Comparison of ENCODE assay signal across 8 mouse cellular contexts in the genomic region with DNA sequence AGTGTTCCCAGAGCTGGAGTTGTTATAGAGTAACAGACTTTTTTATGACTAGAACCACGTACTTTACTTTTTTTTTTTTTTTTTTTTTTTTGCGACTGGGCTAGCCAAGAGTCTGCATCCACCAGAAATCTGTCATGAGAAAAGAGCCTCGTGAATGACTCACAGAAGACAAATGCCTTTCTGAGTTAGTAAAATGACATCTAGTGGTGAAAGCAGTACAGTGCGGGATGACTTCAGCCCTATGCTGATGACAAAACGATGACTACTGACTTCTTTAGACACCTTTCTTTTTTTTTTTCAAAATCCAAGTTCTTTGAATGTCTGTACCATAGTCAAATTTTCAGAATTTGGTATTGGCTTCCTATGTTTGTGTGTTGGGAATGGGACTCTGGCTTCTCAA. TPM values are rescaled to one million over a fixed set of nuclear protein-coding genes. Genes with fewer than 3 reads are reported as not detected.
DNase-seq lines count a peak whose midpoint lies in the region; ATAC-seq lines count a peak whose summit lies in the region.

No protein-coding gene starts in this region.

- no peaks in the 10 kb centered on the region for H3K36me3 ChIP-seq in embryonic facial prominence, embryonic 11.5 days (replicated peaks; ENCODE audit: control insufficient read depth, insufficient read depth, low read depth, low read length)
- H3K36me3 ChIP-seq in heart, embryonic 13.5 days = peaks cover 25% of the 10 kb centered on the region
- H3K36me3 ChIP-seq in liver, embryonic 13.5 days = no peaks in the 10 kb centered on the region

- peak overlapping the region; percentile 64 for H3K4me2 ChIP-seq in embryonic facial prominence, embryonic 11.5 days (ENCODE audit: low read depth, low read length)
- H3K4me2 ChIP-seq in heart, embryonic 13.5 days = peak overlapping the region; percentile 77
- peak overlapping the region; percentile 88 for H3K4me2 ChIP-seq in liver, embryonic 13.5 days

- peak overlapping the region; percentile 49 for H3K4me3 ChIP-seq in embryonic facial prominence, embryonic 11.5 days (ENCODE audit: low read depth, low read length)
- H3K4me3 ChIP-seq in heart, embryonic 13.5 days = peak overlapping the region; percentile 86
- H3K4me3 ChIP-seq in liver, embryonic 13.5 days (replicated peaks) = peak overlapping the region; percentile 78

- H3K4me1 ChIP-seq in embryonic facial prominence, embryonic 11.5 days (ENCODE audit: control insufficient read depth, insufficient read depth, low read length) = no peaks in the 10 kb centered on the region
- H3K4me1 ChIP-seq in heart, embryonic 13.5 days = peaks cover 21% of the 10 kb centered on the region
- H3K4me1 ChIP-seq in liver, embryonic 13.5 days (replicated peaks) = peaks cover 19% of the 10 kb centered on the region

- peak overlapping the region; percentile 47 for H3K27ac ChIP-seq in embryonic facial prominence, embryonic 11.5 days (replicated peaks; ENCODE audit: low read depth, low read length)
- H3K27ac ChIP-seq in heart, embryonic 13.5 days (replicated peaks) = peak overlapping the region; percentile 90
- peak overlapping the region; percentile 90 for H3K27ac ChIP-seq in liver, embryonic 13.5 days

- no peaks in the 10 kb centered on the region for H3K9me3 ChIP-seq in embryonic facial prominence, embryonic 11.5 days (replicated peaks; ENCODE audit: control insufficient read depth, low read length)
- no peaks in the 10 kb centered on the region for H3K9me3 ChIP-seq in heart, embryonic 13.5 days
- H3K9me3 ChIP-seq in liver, embryonic 13.5 days (replicated peaks) = no peaks in the 10 kb centered on the region

- peak; percentile 60 for DNase-seq in adrenal gland, adult 8-10 months
- peak; percentile 76 for DNase-seq in embryonic facial prominence, embryonic 11.5 days (ENCODE audit: low spot score)
- peak; percentile 69 for DNase-seq in kidney, postnatal 14 days
- DNase-seq in liver, embryonic 13.5 days = peak; percentile 14
- DNase-seq in natural killer cell, adult 2 months (ENCODE audit: low spot score in 2 of 2) = peak; percentile 59 to 66
- no peak for DNase-seq in urinary bladder, postnatal 10 days (ENCODE audit: low spot score)

- ATAC-seq in CD4-positive, CD25-positive, alpha-beta regulatory T cell, adult 4 months = peak; percentile 94
- peak; percentile 78 for ATAC-seq in embryonic facial prominence, embryonic 11.5 days (replicated peaks; ENCODE audit: insufficient number of reproducible peaks, low FRiP score, low TSS enrichment, low read depth)
- 0 out of 2 replicates have a peak, but pooled peaks have one; percentile 32 for ATAC-seq in heart, embryonic 13.5 days (ENCODE audit: extremely low read depth, insufficient number of reproducible peaks, low FRiP score, low TSS enrichment)
- ATAC-seq in liver, embryonic 13.5 days (ENCODE audit: low read depth) = peak; percentile 67

- H3K9ac ChIP-seq in embryonic facial prominence, embryonic 11.5 days (replicated peaks; ENCODE audit: low read length) = peak overlapping the region; percentile 59
- H3K9ac ChIP-seq in heart, embryonic 13.5 days = peak overlapping the region; percentile 89
- H3K9ac ChIP-seq in liver, embryonic 13.5 days = peak overlapping the region; percentile 81

- H3K27me3 ChIP-seq in embryonic facial prominence, embryonic 11.5 days (ENCODE audit: control insufficient read depth, insufficient read depth, low read length) = no peaks in the 10 kb centered on the region
- no peaks in the 10 kb centered on the region for H3K27me3 ChIP-seq in heart, embryonic 13.5 days (replicated peaks)
- no peaks in the 10 kb centered on the region for H3K27me3 ChIP-seq in liver, embryonic 13.5 days

- 7% methylated on average over 5 of the region's 5 CpGs for WGBS in embryonic facial prominence, embryonic 11.5 days
- WGBS in heart, embryonic 13.5 days = 9% methylated on average over 5 of the region's 5 CpGs
- 2% methylated on average over 5 of the region's 5 CpGs for WGBS in liver, embryonic 13.5 days (ENCODE audit: insufficient replicate concordance)

RNA-seq across cellular contexts. Expression of gene Zfp948, which starts 0.6 kb away (rescaled TPM):
- 10 to 100 TPM; 13.0 to 14.0 TPM for polyA plus RNA-seq in CD4-positive, CD25-positive, alpha-beta regulatory T cell, adult 4 months (2017; shearing (Covaris generic))
- 10 to 100 TPM in 1 of 4 experiments, 1 to 10 TPM in 3; 6.8 to 12.5 (median 9.1) TPM for total RNA-seq in adrenal gland, adult 8-10 months (2022)
- polyA plus RNA-seq in embryonic facial prominence, embryonic 11.5 days (2014; fragmentation: Nextera tagmentation; extraction: Ambion mirVana) = 17.4 and 22.1 TPM in 2 replicates
- polyA plus RNA-seq in heart, embryonic 13.5 days (2015; fragmentation: Nextera tagmentation; extraction: Ambion mirVana) = 11.9 and 13.0 TPM in 2 replicates
- polyA plus RNA-seq in liver, embryonic 13.5 days (2015; fragmentation: Nextera tagmentation; extraction: Ambion mirVana) = 5.8 and 7.1 TPM in 2 replicates

RNA-seq across cellular contexts. Expression of gene Zfp52, which starts 30.9 kb away (rescaled TPM):
- 10 to 100 TPM; 20.8 to 21.6 TPM for polyA plus RNA-seq in CD4-positive, CD25-positive, alpha-beta regulatory T cell, adult 4 months (2017; shearing (Covaris generic))
- 10 to 100 TPM; 29.8 to 42.1 (median 33.2) TPM for total RNA-seq in adrenal gland, adult 8-10 months (2022)
- 1.8 and 3.2 TPM in 2 replicates for polyA plus RNA-seq in embryonic facial prominence, embryonic 11.5 days (2014; fragmentation: Nextera tagmentation; extraction: Ambion mirVana)
- polyA plus RNA-seq in heart, embryonic 13.5 days (2015; fragmentation: Nextera tagmentation; extraction: Ambion mirVana) = 2.7 and 3.3 TPM in 2 replicates
- polyA plus RNA-seq in liver, embryonic 13.5 days (2015; fragmentation: Nextera tagmentation; extraction: Ambion mirVana) = 0.92 and 1.5 TPM in 2 replicates

Comparison
In these comparisons a context has a peak if more than half of its experiments do, and no peak if none do; other contexts are left out.
1. ATAC-seq: peak in every context shown above with its lines; median percentile 94 in CD4-positive, CD25-positive, alpha-beta regulatory T cell, adult 4 months; 78 in embryonic facial prominence, embryonic 11.5 days; 67 in liver, embryonic 13.5 days; 32 in heart, embryonic 13.5 days.